Mouse (Mus musculus): ENCODE data around the gene C1qtnf5.
"Not testable (repeated sequence)": the region's sequence is repeated elsewhere in the genome, so short reads cannot be mapped to it uniquely, and the experiment has no call there.

C1qtnf5 gene

GRCm38 (mm10) chr9:44106182-44106581, 863 bp upstream of the C1qtnf5 start:
- no peak for DNase-seq (ENCODE audit: low read depth, low spot score)

- DNase-seq (ENCODE audit: low read depth, low spot score), result no peak
Measured at GRCm38 (mm10) chr9:44106596-44106995, 449 bp upstream of the C1qtnf5 start.

DNA sequence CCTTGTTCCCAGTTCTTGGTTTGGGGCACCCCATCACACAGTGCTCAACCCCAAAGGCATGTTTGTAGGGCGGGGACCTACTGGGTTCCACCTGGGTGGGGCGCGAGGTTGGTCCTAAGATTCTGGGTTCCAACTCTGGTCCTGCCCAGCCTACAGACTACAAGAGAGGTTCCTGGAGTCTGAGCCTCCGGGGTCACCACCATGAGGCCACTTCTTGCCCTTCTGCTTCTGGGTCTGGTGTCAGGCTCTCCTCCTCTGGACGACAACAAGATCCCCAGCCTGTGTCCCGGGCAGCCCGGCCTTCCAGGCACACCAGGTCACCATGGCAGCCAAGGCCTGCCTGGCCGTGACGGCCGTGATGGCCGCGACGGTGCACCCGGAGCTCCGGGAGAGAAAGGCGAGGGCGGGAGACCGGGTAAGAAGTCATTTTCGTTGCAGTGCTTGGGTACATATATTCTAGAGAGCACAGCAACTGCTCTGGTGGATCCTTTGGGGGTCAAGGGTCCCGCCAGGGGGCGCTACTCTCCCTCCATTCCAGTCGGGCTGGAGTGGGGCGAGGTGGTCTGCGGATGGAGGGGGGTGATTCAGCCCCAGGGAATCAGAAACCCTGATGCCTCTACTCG, 623 bp downstream of the C1qtnf5 start:
- peak; percentile 70 for DNase-seq (ENCODE audit: low read depth, low spot score)

DNA sequence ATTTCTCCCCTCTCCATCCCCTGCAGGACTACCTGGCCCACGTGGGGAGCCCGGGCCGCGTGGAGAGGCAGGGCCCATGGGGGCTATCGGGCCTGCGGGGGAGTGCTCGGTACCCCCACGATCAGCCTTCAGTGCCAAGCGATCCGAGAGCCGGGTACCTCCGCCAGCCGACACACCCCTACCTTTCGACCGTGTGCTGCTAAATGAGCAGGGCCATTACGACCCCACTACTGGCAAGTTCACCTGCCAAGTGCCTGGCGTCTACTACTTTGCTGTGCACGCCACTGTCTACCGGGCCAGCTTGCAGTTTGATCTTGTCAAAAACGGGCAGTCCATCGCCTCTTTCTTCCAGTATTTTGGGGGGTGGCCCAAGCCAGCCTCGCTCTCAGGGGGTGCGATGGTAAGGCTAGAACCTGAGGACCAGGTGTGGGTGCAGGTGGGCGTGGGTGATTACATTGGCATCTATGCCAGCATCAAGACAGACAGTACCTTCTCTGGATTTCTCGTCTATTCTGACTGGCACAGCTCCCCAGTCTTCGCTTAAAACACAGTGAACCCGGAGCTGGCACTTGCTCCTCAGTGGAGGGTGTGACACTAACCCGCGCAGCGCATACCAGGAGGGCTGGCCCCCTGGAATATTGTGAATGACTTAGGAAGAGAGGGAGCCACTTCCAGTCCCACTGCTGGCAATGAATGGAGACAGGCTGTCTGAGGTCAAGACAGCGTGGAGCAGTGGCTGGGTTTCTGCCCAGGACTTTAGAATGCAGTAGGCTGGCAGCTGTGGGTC, 1.4 kb downstream of the C1qtnf5 start:
- no peak for DNase-seq (ENCODE audit: low read depth, low spot score)

GRCm38 (mm10) chr9:44109360-44110095, 2.5 kb downstream of the C1qtnf5 start:
- peak; percentile 78 for DNase-seq (ENCODE audit: low read depth, low spot score)

GRCm38 (mm10) chr9:44111909-44112308, 4.9 kb downstream of the C1qtnf5 start:
- DNase-seq (ENCODE audit: low read depth, low spot score), result not testable (repeated sequence)

DNA sequence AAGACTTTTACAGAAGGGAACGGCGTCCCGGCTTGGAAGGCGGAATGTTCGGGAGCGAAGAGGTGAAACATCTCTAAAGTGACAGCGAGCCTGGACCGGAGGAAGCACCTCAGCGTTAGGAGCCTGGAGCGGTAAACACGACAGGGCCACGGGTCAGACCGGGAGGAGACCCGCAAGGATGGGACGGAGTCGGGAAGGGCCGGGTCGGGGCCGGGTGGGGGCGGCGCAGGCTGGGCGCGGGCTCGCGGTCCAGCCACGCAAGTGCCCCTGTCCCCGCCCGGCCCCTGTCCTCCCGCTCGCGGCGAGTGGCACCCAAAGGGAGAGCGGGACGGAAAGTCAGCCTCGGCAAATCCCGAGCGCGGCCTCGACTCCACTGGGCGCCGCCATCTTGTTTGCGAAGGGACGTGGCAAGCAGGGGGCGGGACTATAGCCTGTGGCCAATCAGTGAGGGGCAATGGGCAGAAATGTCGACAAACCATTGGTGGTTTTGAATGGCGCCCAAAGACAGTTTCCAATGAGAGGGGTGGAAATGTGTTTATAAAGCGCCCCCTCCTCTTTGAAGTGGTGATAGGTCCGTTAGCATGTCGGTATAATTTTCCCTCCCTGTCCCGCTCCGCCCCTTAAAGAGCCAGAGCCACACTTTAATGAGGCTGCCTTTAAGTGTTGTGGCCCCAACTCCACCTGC, 6.2 kb downstream of the C1qtnf5 start, which contains the start of the genes Gm49380 and Rnf26:
TSS of gene Gm49380 (minus strand) at position 396 of the 685 bp plus-strand sequence.
TSS of gene Rnf26 (minus strand) at position 413 of the 685 bp plus-strand sequence.
- peak; percentile 99 for DNase-seq (ENCODE audit: low read depth, low spot score)

GRCm38 (mm10) chr9:44114453-44114852, 7.4 kb downstream of the C1qtnf5 start:
- DNase-seq (ENCODE audit: low read depth, low spot score), result no peak

- DNase-seq (ENCODE audit: low read depth, low spot score), result no peak
Measured at GRCm38 (mm10) chr9:44115599-44115998, 8.6 kb downstream of the C1qtnf5 start.

GRCm38 (mm10) chr9:44116182-44116581, 9.1 kb downstream of the C1qtnf5 start:
- DNase-seq (ENCODE audit: low read depth, low spot score), result peak; percentile 66

GRCm38 (mm10) chr9:44119011-44119410, 12.0 kb downstream of the C1qtnf5 start:
- DNase-seq (ENCODE audit: low read depth, low spot score), result peak; percentile 64

DNA sequence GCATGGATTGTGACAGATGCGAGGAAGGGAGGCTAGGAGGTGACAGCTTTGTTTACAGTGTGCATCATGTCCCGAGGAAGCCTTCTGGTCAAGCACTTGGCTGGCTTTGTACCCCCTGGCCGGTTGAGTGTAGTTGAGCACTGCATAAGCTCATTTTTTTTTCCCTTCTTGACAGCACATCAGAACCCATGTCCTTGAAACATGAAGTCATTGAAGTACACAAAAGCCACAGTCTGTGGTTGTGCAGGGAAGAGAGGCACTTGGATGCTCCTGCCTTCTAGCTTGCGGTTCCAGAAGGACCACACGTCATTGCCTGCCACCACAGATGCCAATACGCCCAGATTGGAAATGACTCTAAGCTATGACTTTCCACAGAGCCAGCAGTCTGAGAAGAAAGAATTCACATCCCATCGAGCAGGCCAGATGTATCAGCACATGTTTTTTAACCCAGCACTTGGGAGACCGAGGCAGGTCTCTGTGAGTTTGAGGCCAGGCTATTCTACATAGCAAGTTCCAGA, 13.0 kb downstream of the C1qtnf5 start:
- no peak for DNase-seq (ENCODE audit: low read depth, low spot score)

- peak; percentile 83 for DNase-seq (ENCODE audit: low read depth, low spot score)
Measured at GRCm38 (mm10) chr9:44124317-44124716, 17.3 kb downstream of the C1qtnf5 start.

- no peak for DNase-seq (ENCODE audit: low read depth, low spot score)
Measured at GRCm38 (mm10) chr9:44125026-44125425, 18.0 kb downstream of the C1qtnf5 start.

GRCm38 (mm10) chr9:44125546-44126428, 18.7 kb downstream of the C1qtnf5 start:
- DNase-seq (ENCODE audit: low read depth, low spot score), result peak; percentile 93

DNA sequence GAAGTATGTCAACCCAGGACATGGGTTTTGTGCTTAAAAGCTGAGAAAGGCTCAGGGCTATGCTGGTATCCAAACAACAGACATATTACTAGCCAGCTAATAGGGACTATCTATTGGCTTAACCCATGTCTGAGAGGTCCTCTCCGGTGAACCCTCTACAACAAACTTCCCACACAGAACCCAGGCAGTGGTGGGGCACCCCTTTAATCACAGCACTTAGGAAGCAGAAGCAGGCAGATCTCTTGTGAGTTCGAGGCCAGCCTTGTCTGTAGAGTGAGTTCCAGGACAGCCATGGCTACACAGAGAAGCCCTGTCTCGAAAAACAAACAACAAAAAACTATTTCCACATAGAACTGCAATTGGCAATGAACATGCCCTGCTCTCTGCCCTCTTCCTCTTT, 19.7 kb downstream of the C1qtnf5 start:
- no peak for DNase-seq (ENCODE audit: low read depth, low spot score)

- peak; percentile 92 for DNase-seq (ENCODE audit: low read depth, low spot score)
Measured at GRCm38 (mm10) chr9:44127351-44127801, 20.3 kb downstream of the C1qtnf5 start.

DNA sequence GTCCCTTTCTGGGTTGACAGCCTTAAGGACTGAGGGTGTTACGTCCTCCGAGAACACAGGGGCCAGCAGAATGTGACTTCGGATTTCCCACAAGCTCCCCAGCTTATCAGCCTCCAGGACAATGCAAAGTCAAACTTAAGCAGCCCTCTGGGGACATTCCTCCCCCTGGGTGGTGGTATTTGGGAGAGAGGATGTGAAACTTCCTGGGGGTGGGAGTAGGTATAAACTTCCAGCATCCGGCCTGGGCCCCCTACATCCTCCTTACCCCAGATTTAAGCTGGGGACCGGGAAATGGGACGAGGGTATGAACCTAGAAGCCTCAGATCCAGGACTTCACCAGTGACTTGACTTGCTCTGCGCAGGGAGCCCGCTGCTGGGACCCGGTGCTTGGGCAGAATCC, 22.6 kb downstream of the C1qtnf5 start:
- DNase-seq (ENCODE audit: low read depth, low spot score), result peak; percentile 59

GRCm38 (mm10) chr9:44130034-44130433, 23.0 kb downstream of the C1qtnf5 start:
- DNase-seq (ENCODE audit: low read depth, low spot score), result peak; percentile 88

GRCm38 (mm10) chr9:44130581-44131275, 23.7 kb downstream of the C1qtnf5 start:
- peak; percentile 83 for DNase-seq (ENCODE audit: low read depth, low spot score)

All from R1 (cell line).